ENCODE assay signal across 8 mouse cellular contexts in genomic region chr8:108748851-108749376, GRCm38 (mm10).
DNase-seq lines count a peak whose midpoint lies in the region; ATAC-seq and TF ChIP-seq lines count a peak whose summit lies in the region.

No protein-coding gene starts in this region.

- H3K4me1 ChIP-seq in kidney, embryonic 16.5 days (ENCODE audit: insufficient read depth, low read length): peaks cover 22% of the 10 kb centered on the region
- H3K4me1 ChIP-seq in ES-E14 (ENCODE audit: control insufficient read depth in 2 of 2, insufficient read depth in 2 of 2, low read length in 2 of 2, poor library complexity in 1 of 2): peaks cover 0 to 5% of the 10 kb centered on the region in 2 experiments; a peak in 3 of 4 replicates
- no peaks in the 10 kb centered on the region for H3K4me1 ChIP-seq in embryonic facial prominence, embryonic 11.5 days (ENCODE audit: control insufficient read depth, insufficient read depth, low read length)
- H3K4me1 ChIP-seq in hindbrain, embryonic 16.5 days (ENCODE audit: control insufficient read depth, insufficient read depth, low read depth, low read length): peaks cover 10% of the 10 kb centered on the region
- peaks cover 51% of the 10 kb centered on the region for H3K4me1 ChIP-seq in midbrain, embryonic 13.5 days (replicated peaks)

- H3K27me3 ChIP-seq in kidney, embryonic 16.5 days (ENCODE audit: insufficient read depth, low read length): no peaks in the 10 kb centered on the region
- no peaks in the 10 kb centered on the region for H3K27me3 ChIP-seq in embryonic facial prominence, embryonic 11.5 days (ENCODE audit: control insufficient read depth, insufficient read depth, low read length)
- H3K27me3 ChIP-seq in hindbrain, embryonic 16.5 days (replicated peaks; ENCODE audit: control insufficient read depth, insufficient read depth, low read length): no peaks in the 10 kb centered on the region
- H3K27me3 ChIP-seq in midbrain, embryonic 13.5 days: no peaks in the 10 kb centered on the region

- no peak for DNase-seq in kidney, postnatal 25 days
- no peak for DNase-seq in ES-E14 (ENCODE audit: low read depth, low spot score)
- no peak for DNase-seq in embryonic facial prominence, embryonic 11.5 days (ENCODE audit: low spot score)
- DNase-seq in yolk sac, embryonic 10.5 days (ENCODE audit: low spot score): no peak
- no peak for DNase-seq in ovary, adult 18-20 months (ENCODE audit: low spot score)

- no peak overlapping the region for H3K4me3 ChIP-seq in kidney, embryonic 16.5 days (ENCODE audit: low read length)
- H3K4me3 ChIP-seq in ES-E14 (ENCODE audit: insufficient read depth in 1 of 2, low read depth in 1 of 2, low read length in 2 of 2, poor library complexity in 1 of 2, severe bottlenecking in 1 of 2): no peak overlapping the region
- H3K4me3 ChIP-seq in embryonic facial prominence, embryonic 11.5 days (ENCODE audit: low read depth, low read length): no peak overlapping the region
- no peak overlapping the region for H3K4me3 ChIP-seq in hindbrain, embryonic 16.5 days (ENCODE audit: low read length)
- no peak overlapping the region for H3K4me3 ChIP-seq in midbrain, embryonic 13.5 days (replicated peaks)

- H3K27ac ChIP-seq in kidney, embryonic 16.5 days (ENCODE audit: low read length): peak overlapping the region; percentile 2; the same call in 1 of the 2 replicates
- no peak overlapping the region for H3K27ac ChIP-seq in ES-E14 (ENCODE audit: insufficient read depth, low read depth, low read length, poor library complexity, severe bottlenecking)
- no peak overlapping the region for H3K27ac ChIP-seq in embryonic facial prominence, embryonic 11.5 days (replicated peaks; ENCODE audit: low read depth, low read length)
- 0 out of 2 replicates have a peak overlapping the region, but pooled peaks have one; percentile 5 for H3K27ac ChIP-seq in hindbrain, embryonic 16.5 days (ENCODE audit: low read depth, low read length)
- peak overlapping the region; percentile 48 for H3K27ac ChIP-seq in midbrain, embryonic 13.5 days

- in situ Hi-C loops in ES-E14 (cut with MboI; ENCODE audit: low sequenced_read_pairs in 2 of 2, unreplicated experiment in 2 of 2): no loop called here

- H3K36me3 ChIP-seq in kidney, embryonic 16.5 days (ENCODE audit: insufficient read depth, low read length): no peaks in the 10 kb centered on the region
- H3K36me3 ChIP-seq in ES-E14 (ENCODE audit: control insufficient read depth, insufficient read depth, low read length, poor library complexity, severe bottlenecking): no peaks in the 10 kb centered on the region
- H3K36me3 ChIP-seq in embryonic facial prominence, embryonic 11.5 days (replicated peaks; ENCODE audit: control insufficient read depth, insufficient read depth, low read depth, low read length): no peaks in the 10 kb centered on the region
- no peaks in the 10 kb centered on the region for H3K36me3 ChIP-seq in hindbrain, embryonic 16.5 days (ENCODE audit: control insufficient read depth, insufficient read depth, low read length)
- no peaks in the 10 kb centered on the region for H3K36me3 ChIP-seq in midbrain, embryonic 13.5 days

- ATAC-seq in kidney, embryonic 16.5 days (ENCODE audit: low FRiP score, low TSS enrichment): peak; percentile 43
- ATAC-seq in embryonic facial prominence, embryonic 11.5 days (replicated peaks; ENCODE audit: insufficient number of reproducible peaks, low FRiP score, low TSS enrichment, low read depth): 0 out of 2 replicates have a peak, but pooled peaks have one; percentile 22
- ATAC-seq in hindbrain, embryonic 16.5 days: peak; percentile 48
- peak; percentile 65 for ATAC-seq in midbrain, embryonic 13.5 days

- no peak overlapping the region for H3K4me2 ChIP-seq in kidney, embryonic 16.5 days (replicated peaks; ENCODE audit: low read depth, low read length)
- no peak overlapping the region for H3K4me2 ChIP-seq in embryonic facial prominence, embryonic 11.5 days (ENCODE audit: low read depth, low read length)
- no peak overlapping the region for H3K4me2 ChIP-seq in hindbrain, embryonic 16.5 days (ENCODE audit: low read length)
- 0 out of 2 replicates have a peak overlapping the region, but pooled peaks have one; percentile 3 for H3K4me2 ChIP-seq in midbrain, embryonic 13.5 days (replicated peaks)

- no peak overlapping the region for H3K9ac ChIP-seq in kidney, embryonic 16.5 days (replicated peaks; ENCODE audit: low read length)
- no peak overlapping the region for H3K9ac ChIP-seq in ES-E14 (ENCODE audit: insufficient read depth, low read depth, low read length, poor library complexity, severe bottlenecking)
- no peak overlapping the region for H3K9ac ChIP-seq in embryonic facial prominence, embryonic 11.5 days (replicated peaks; ENCODE audit: low read length)
- no peak overlapping the region for H3K9ac ChIP-seq in hindbrain, embryonic 16.5 days (ENCODE audit: low read depth, low read length)
- H3K9ac ChIP-seq in midbrain, embryonic 13.5 days (replicated peaks): no peak overlapping the region; the same call in 1 of the 2 replicates

- H3K9me3 ChIP-seq in kidney, embryonic 16.5 days (ENCODE audit: low read length): no peaks in the 10 kb centered on the region
- no peaks in the 10 kb centered on the region for H3K9me3 ChIP-seq in ES-E14 (ENCODE audit: control insufficient read depth, insufficient read depth, low read depth, low read length)
- H3K9me3 ChIP-seq in embryonic facial prominence, embryonic 11.5 days (replicated peaks; ENCODE audit: control insufficient read depth, low read length): no peaks in the 10 kb centered on the region
- no peaks in the 10 kb centered on the region for H3K9me3 ChIP-seq in hindbrain, embryonic 16.5 days (ENCODE audit: control insufficient read depth, low read length)
- no peaks in the 10 kb centered on the region for H3K9me3 ChIP-seq in midbrain, embryonic 13.5 days

- WGBS in kidney, embryonic 16.5 days: 21% methylated on average over 6 of the region's 6 CpGs
- 4% methylated on average over 6 of the region's 6 CpGs for WGBS in embryonic facial prominence, embryonic 11.5 days
- 13% methylated on average over 6 of the region's 6 CpGs for WGBS in hindbrain, embryonic 16.5 days
- WGBS in midbrain, embryonic 13.5 days: 5% methylated on average over 6 of the region's 6 CpGs

TF ChIP-seq in ES-E14, 5 proteins besides CTCF, POLR2A, EP300 and RAD21:
- peak; percentile 64 for TF ChIP-seq ZNF384 (IDR thresholded peaks at IDR 0.05; ENCODE audit: low read depth, low read length)
- TF ChIP-seq ZC3H11A (IDR thresholded peaks at IDR 0.05; ENCODE audit: borderline replicate concordance, low read depth, low read length): no peak
- no peak for TF ChIP-seq CHD2 (IDR thresholded peaks at IDR 0.05; ENCODE audit: low read depth, low read length)
- TF ChIP-seq MAFK (IDR thresholded peaks at IDR 0.05; ENCODE audit: insufficient read depth, low read depth, low read length): no peak

Comparison
In these comparisons a context has a peak if more than half of its experiments do, and no peak if none do; other contexts are left out.
1. H3K27ac ChIP-seq: peak in kidney, embryonic 16.5 days (single experiment), hindbrain, embryonic 16.5 days (single experiment) and midbrain, embryonic 13.5 days (single experiment); none in ES-E14 (single experiment) and embryonic facial prominence, embryonic 11.5 days (single experiment).
2. Peak in every context shown above with its lines, with median percentiles within 50 percentile points of each other: ATAC-seq.